Mouse (Mus musculus) adrenal gland, postnatal 14 days (tissue): Measurements from ENCODE around the gene March7. TPM values are rescaled to one million over a fixed set of nuclear protein-coding genes. Genes with fewer than 3 reads are reported as not detected.

Source experiments
- DNase-seq: peaks from one replicate; pipeline ENCODE4 v3.0.0; 2021; ENCODE audit warnings: mixed read lengths
- total RNA-seq: library from RNA; stranded (reverse); gene quantifications from 2 replicates; pipeline ENCODE4 v1.2.3, GENCODE M21; 2021

Gene March7
- total RNA-seq, 1 experiment from 2014 or later: 42.6 TPM

DNA sequence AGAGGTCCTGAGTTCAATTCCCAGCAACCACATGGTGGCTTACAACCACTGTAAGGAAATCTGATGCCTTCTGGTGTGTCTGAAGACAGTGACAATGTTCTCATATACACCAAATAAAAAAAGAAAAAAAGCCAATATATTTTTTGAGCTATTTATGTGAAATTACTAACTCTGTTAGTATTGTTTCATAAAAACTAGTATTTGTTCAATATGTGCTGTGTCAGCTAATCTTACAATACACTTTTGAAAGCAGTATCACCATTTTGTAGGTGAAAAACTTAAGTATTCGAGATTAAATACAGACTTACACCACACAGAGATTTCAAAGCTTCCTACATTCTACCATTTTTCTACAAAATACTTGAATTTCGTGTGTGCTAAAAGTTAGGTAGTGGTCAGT is 5.0 kb downstream of the March7 start:
- DNase-seq: no peak

DNA sequence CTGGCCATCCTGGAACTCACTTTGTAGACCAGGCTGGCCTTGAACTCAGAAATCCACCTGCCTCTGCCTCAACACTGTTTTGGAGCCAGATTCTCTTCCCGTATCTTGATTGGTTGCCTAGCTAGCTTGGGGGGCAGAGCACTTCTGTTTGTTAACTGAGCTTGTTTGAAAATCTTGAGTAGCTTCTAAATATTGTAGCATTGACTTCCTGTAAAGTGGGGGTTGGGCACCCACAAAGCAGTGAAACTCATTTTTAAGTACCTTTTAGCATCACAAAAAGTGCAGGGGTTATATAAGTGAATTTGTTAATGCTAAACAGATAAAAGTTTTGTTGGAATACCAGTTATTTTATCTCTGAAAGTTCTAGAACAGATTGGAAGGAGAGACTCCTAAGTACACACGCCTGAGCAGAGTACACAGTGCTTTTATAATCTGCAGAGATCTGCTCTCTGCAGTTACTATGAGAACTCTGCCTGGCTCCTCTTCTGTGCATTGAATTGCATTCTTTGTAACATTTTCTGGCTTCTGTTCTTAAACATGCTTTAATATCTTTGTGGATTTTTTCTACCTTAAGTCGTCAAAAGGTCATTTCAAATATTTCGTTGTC is 7.0 kb downstream of the March7 start:
- no peak for DNase-seq

DNA sequence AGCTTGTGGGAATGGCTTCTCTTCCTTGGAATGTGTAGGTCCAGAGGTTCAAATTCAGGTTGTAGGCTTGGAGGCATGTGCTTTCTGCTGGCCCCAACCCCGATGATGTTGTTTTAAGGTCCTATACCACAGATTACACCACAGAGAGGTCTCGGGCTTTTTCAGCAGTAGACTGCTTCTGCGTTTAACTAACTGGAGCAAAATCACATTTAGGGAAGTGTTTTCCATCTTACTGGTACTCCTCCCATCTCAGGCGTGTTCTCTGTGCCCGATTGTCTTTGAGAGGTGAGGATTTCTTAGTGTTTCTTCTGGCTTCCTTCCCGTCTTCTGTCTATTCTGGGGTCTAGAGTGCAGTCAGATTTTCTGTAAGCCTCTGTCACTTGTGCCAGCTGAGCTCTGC is 7.9 kb downstream of the March7 start:
- no peak for DNase-seq

DNA sequence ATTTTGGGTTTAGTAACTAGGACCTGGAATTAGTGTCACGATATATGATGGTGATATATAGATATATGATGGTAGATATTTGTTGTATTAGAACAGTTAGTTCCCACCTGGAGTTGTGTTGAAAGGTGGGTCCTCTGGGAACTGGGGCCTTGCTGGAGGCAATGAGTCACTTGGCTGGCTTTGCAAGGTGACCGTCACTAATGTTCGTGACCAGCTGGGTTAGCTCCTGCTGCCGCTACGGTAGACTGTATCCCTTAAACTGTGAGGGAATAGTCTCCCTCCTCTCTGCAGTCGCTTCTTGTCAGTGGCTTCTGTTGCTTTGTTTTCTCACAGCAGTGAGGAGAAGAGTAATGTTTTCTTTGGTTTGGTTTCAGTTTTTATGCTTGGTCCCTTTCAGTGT is 11.5 kb downstream of the March7 start:
- DNase-seq: peak; percentile 70

DNA sequence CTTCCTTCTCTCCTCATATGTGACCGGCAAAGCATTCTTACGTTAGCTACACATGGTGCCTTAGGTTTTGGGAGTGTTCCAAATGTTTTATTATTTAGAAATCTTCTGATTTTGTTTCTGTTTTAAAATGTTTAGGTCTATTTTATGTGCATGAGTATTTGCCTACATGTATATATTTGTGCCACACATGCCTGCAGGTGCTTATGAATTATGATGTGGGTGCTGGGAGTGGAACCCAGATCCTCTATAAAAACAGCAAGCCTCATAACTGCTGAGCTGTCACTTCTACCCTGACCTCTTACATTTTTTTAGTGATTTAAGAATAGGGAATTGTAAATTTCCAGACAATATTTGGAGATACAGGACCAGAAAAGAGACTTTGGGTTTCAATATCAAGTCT is 12.3 kb downstream of the March7 start:
- DNase-seq: no peak

DNA sequence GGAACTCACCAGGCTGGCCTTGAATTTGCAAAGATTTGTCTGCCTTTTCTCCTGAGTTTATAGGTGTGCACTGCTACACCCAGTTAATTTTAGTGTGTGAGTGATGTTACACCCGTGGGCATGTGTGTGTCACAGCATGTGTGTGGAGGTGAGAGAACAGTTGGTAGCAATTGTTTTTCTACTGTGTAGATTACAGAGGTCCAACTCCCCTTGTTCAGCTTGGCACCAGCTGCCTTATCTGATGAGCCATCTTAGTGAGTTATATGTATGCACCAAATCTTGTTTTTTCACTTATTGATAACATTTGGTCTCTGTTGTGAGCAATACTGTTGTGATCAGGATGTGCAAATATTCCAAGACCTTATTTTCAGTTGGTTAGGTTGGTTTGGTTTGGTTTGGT is 13.8 kb downstream of the March7 start:
- DNase-seq: no peak

DNA sequence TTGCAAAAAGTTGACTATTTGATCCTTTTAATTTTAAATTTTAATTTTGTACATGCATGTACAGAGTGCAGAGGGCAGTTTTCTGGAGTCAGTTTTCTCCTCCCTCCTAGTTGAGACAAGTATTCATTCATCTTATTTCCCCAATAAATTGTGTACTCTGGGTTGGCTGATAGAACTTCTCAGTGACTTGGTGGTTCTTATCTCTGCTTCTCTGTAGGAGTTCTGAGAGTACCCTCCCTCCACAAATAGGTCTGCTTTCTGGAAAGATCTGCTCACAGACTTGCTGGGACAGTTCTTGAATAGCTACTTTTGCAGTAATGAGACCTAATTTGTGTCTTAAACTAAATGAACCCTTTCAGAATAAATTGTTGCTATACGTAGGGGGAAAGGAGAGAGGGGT is 18.8 kb downstream of the March7 start:
- no peak for DNase-seq

DNA sequence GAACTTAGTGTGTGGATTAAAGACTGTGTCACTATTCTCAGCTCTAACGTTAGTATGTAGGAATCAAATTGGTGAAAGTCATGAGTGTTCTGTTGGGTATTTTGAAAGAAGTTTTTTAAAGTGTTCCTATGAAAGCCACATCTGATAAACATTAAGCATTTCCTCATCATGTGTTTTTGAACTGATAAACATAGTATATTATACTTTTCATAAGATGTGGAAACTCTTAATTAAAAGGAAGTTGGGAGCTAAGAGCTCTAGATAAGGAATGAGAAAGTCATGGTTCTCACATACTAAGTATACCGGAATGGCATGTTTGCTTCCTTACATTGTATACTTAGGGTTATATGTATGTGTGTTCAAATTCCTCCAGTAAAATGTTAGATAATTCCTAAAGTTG is 20.7 kb downstream of the March7 start:
- no peak for DNase-seq

DNA sequence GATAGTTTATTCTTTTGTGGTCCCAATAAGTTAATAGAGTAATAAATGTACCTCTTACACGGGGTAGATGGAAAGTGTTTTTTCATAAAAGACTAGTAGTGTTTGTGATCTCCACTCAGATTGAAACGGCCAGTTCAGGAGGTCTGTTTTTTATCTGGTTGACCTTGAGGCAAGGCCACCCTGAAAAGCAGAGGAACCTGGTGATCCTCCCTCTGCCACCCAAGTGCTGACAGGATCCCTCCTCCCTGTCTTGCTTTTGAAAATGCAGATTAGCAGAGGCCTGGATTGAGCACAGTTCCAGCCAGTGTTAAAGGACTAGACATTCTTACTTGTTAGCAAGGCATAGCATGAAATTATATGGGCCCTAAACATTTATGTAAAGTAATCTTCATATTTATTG is 23.5 kb downstream of the March7 start:
- DNase-seq: peak; percentile 63

DNA sequence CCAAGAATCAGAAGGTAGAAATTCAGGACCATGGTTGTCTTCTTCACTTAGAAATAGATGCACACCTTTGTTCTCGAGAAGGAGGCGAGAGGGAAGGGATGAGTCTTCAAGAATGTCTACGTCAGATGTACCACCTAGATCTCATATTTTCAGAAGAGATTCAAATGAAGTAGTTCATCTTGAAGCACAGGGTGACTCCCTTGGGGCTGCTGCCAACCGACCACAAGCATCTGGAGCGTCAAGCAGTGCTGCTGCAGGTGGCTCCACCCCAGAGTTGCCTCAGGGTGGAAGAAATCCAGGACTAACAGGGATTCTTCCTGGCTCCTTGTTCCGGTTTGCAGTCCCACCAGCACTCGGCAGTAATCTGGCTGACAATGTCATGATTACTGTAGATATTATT is 24.8 kb downstream of the March7 start:
- no peak for DNase-seq

DNA sequence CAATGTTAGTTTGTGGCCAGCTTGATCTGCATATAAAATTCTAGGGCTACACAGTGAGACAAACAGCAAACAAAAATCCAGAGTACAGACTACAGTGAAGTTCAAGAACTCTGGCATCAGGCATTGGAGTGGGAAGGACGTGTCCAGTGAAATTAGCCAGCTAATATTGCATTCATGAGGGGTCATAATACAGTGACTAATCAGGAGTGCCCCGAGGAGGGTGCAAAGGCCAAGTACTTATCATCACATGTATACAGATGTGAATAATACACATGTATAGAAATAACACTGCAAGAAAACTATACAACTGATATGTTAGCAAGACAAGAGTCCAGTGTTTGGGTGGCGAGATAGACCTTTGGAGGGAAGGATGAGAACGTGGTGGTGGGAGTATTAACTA is 43.1 kb downstream of the March7 start:
- DNase-seq: no peak

DNA sequence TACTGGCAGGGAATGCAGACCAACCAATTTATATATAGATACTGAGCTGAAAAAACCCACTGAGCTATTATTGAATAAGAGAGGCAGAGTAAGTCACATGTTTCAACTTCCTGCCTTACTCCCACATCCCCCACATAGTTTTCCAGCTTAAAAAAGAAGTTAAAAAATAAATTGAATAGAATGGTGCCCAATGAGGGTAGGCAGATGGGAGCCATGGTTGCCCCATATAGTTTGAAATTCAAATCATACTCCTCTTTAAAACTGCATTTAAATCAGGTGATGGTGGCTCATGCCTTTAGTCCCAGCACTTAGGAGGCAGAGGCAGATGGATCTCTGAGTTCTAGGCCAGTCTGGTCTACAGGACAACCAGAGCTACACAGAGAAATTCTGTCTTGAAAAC is 43.8 kb downstream of the March7 start:
- DNase-seq: no peak

DNA sequence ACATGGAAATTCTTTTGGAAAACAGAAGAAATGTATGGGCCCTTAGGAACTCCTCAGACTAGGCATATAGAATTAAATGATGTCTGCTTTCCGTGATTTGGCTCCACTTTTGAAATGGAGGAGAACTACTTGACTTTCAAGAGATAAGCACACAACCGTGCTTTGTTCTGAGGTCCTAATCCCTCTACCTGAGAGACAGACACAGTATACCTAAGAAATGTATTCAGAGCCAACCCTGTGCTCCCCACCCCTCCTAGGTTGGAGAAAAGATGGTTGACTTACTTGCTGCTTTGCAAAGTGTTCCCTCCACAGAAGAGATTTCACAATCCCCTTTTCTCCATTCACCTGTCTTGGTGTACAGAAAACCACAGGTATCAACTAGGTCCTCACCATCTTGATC is 47.1 kb downstream of the March7 start:
- DNase-seq: no peak

DNA sequence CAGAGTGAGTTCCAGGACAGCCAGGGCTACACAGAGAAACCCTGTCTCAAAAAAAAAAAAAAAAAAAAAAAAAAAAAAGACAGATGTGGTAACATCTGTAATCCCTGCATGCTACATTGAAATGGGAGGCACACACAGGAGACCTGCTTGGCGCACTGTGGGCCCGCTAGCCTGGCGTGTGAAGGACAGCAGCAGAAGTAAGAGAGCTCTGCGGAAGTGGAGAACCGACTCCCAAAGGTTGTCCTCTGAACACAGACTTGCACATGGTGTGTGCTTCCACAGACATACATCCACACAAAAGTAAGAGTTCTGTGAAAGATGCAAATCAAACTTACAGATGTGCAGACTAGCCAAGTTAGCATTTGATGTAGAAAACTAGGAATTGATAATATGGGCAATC is 49.5 kb downstream of the March7 start:
- DNase-seq: no peak

DNA sequence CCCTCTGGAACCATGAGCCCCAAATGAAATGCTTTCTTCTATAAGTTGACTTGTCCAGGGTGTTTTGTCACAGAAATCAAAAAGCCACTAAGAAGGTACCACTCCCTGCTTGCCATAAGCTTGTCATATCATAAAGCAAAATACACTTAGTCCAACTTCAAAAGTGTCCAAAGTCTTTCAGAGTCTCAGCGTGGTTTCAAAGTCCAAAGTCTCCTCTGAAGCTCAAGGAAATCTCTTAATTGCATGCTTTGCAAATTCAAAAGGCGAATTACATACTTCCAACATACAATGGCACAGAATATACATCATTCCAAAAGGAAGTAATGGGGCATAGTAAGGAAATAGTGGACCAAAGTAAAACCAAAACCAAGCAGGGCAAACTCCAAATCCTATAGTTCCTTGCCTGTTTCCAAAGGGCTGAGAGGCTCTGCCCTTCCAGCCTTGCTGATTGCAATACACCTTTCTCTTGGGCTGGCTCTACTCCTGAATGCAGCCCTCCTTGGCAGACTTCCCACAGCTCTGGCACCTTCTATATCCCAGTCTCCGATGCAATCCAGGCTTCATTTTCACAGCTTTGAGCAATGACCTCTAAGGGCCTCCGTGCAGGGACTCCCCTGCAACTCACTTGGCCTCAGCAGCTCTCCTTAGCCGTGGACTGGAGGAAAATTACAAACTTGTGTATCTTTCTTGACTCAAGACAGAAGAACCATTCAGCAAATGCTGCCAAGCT is 51.1 kb downstream of the March7 start:
- peak; percentile 51 for DNase-seq

DNA sequence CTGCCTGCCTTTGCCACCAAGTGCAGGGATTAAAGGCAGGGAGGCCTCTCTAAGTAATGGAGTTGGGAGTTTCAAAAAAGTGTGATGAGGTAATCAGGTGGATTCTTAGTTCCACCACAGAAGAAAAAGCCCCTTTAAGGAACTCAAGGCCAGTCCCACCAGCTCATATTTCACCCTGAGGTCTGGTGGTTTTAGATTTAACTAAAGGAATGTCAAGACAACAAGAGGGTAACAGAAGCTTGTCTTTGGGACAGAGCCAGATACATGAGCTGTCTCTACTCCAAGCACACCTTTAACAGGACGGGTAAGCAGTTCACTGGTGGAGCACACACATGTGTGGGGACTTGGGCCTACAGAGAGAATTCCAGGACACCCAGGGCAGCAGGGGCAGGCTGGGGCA is 57.9 kb downstream of the March7 start:
- no peak for DNase-seq

DNA sequence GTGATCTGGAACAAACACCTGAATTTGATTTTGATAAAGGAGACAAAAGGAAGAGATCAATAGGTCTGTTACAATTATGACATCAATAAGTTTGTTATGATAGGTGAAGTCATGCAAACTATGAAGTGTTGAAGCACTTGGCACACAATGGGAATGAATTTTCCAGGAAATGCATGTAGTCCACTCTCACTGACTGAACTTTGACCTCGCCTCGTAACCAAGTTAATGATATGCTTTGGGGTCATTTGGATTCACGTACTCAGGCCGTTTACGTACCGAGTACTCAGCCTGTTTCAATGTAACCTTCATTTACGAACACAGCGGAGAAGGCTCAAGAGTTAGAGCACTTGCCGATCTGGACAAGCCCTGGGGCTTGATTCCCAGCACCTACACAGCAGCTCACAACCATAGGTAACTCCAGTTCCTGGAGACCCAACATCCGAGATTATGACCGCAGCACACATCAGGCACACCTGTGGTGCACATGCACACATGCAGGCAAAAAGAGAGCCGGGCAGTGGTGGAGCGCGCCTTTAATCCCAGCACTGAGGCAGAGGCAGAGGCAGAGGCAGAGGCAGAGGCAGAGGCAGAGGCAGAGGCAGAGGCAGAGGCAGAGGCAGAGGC is 60.3 kb downstream of the March7 start:
- DNase-seq: no peak

DNA sequence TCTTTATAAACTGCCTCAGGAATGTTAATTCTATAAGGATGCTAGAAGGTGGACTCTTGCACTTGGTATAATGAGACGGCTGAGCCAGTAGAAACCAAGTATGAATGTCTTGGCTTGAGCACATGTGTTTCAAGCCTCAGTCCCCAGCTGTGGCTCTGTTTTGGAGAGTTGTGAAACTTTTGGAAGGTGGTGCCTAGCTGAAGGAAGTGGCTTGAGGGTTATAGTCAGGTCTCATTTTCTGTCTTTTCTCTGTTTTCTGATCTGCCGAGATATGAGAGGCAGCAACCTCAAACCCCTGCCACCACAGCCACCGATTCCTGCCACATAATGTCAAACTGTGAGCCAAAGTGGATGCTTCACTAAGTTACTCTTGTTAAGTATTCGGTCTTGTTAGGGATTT is 68.9 kb downstream of the March7 start:
- no peak for DNase-seq

DNA sequence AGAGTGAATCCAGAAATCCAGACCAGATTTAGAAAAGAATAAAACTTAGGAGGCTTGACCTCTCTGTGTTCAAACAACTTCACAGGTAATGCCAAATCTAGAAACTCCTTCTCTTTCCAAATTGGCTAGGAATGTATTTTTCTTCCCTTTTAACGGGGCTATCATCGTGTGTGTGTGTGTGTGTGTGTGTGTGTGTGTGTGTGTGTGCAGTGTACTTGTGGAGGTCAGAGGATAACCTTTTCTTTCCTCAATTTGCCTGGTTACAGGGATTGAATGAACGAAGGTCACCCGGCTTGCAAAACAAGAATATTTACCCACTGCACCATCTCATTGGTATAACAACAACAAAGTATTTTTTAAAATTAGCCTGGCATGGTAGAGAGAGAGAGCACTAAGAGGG is 72.9 kb downstream of the March7 start:
- DNase-seq: no peak

DNA sequence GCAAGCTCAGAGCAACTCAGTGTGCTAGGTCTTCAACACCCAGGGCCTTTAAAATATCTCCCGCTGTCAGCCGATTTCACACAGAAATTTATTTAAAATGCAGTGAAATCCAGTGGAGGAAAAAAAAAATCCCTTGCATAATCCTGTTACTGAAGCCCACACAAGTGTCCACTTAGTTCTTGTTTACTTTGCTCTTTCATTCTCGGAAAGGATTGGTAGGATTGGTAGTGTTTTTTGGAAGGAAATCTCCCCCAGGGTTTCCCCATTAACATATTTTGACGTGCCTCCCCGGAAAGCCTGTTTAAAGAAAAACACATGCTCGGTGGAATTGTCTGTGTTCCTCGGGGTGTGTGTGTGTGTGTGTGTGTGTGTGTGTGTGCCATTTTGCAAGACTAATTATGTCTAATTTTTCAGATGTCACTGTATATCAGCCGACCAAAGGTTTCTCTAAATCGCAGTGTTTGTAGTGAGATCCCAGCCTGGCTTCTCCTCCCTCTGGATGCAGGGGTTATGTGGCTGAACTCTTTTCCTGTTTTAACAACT is 73.6 kb downstream of the March7 start:
- no peak for DNase-seq

DNA sequence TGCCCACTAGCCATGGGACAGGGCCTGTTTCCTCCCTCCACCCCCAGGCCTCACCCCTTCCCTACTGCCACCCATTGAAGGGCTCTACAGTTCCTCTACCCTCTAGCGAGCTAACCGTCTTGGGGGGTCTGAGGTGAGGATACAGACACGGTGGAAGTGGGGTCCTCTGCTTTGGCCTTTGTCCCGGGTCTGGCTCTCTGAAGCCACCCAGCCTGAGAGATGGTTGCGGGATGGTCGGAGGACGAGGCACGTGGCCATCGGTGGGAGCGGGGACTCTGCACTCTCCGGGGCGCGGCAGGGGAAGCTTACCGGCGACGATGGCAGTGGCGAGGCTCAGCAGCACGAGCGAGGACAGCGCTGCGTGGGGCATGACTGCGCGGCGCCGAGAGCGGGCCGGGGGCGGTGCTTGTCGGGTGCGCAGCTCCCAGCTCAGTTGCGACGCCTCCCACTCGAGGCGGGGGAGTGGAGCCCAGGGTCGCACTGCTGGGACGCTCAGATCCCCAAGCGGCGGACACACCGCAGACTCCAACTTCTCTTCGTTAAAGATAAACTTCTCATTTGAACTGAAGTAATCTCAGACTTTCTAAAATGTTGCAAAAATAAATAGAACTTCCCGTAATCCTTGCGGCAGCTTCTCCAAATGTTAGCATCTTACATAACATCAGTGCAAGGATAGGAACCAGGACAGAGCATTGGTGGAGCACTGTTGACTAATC is 74.2 kb downstream of the March7 start:
- DNase-seq: peak; percentile 84

DNA sequence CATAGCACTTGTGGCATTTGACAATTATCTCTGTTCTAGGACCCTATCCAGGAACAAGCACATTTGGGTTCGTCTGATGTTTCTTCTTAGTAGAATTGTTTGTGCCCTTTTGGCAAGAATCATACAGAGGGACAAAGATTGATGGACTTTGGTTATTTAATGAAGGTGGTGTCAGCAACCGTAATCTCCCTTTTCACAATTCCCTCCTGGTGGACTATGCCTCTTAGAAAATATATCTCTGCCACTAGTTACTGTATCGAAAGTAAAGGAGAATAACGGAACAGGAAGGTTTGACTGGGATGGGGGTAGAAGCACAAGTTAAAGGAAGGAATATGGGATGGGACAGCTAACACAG is 74.8 kb downstream of the March7 start, which contains the start of gene Cd302:
Cd302 (minus strand) TSS at position 22 of the 355 bp plus-strand sequence.
- DNase-seq: no peak

DNA sequence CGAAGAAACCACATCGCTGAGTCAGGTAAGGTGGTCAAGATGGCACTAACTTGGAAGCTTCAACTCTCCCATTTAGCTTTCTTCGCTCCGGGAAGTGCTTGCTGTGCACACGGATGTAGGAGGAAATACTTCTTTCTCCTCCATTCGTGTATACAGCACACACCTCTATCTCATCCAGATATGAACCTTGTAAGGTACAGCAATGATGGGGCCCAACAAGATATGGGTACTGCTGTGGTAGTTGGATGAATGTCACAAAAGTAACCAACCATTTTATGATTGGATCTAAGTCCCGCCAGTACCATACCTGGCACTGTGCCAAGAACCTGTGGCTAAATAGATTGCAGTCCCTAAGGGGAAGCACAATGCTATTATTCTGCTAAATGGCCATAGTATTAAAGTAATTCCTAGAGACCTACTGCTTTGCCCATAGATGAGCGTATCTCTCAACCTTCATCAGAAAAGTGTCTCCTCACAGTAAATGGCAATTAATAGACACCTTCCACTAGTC is 75.5 kb downstream of the March7 start:
- no peak for DNase-seq
